Mouse (Mus musculus): ENCODE measurements around the gene Gm9732.
"Not testable (repeated sequence)": the region's sequence is repeated elsewhere in the genome, so short reads cannot be mapped to it uniquely, and the experiment has no call there.

GRCm38 (mm10) chr14:43347711-43348110 lies 72.9 kb downstream of the Gm9732 start, which contains the start of gene 1700001F09Rik:
- TF ChIP-seq POLR2A (IDR thresholded peaks at IDR 0.05; ENCODE audit: low read depth, low read length); CTCF (conservative IDR thresholded peaks at IDR 0.05; ENCODE audit: insufficient read depth, insufficient read length, low read depth, low read length): not testable (repeated sequence)
